In genomic region chr5:134507307-134507706, GRCm38 (mm10) we compare ENCODE assay signal across 8 mouse cellular contexts. TPM values are rescaled to one million over a fixed set of nuclear protein-coding genes. Genes with fewer than 3 reads are reported as not detected.
DNase-seq lines count a peak whose midpoint lies in the region; TF ChIP-seq lines count a peak whose summit lies in the region.

No protein-coding gene starts in this region.

- TF ChIP-seq POLR2A in lung, adult 2 months (IDR thresholded peaks at IDR 0.05; ENCODE audit: borderline replicate concordance, extremely low read depth, low read depth, low read length): no peak

- H3ac ChIP-seq in C2C12 (ENCODE audit: control insufficient read depth, insufficient read length, low read depth): no peak overlapping the region

- TF ChIP-seq CTCF in C2C12 (IDR thresholded peaks at IDR 0.05; ENCODE audit: control insufficient read depth, insufficient read depth, insufficient read length): peak; percentile 75
- TF ChIP-seq CTCF in lung, adult 2 months (IDR thresholded peaks at IDR 0.05; ENCODE audit: insufficient read depth, low read length): peak; percentile 96

- H3K79me2 ChIP-seq in C2C12 (ENCODE audit: control insufficient read depth, insufficient read depth): no peaks in the 10 kb centered on the region

- 17% methylated on average over 10 of the region's 10 CpGs for WGBS in lung, adult 2 months

- H3K27me3 ChIP-seq in C2C12 (ENCODE audit: control insufficient read depth, insufficient read depth, insufficient read length): no peaks in the 10 kb centered on the region

- DNase-seq in WW6 (ENCODE audit: low read depth, low spot score): peak; percentile 47
- DNase-seq in cerebellum, postnatal 36 days: peak; percentile 81 to 86
- peak; percentile 74 for DNase-seq in gastrocnemius, postnatal 10 days
- DNase-seq in kidney, postnatal 14 days: peak; percentile 74
- peak; percentile 70 for DNase-seq in lung, adult 2 months
- peak; percentile 57 for DNase-seq in ovary, postnatal 14 days (ENCODE audit: low spot score)
- peak; percentile 80 for DNase-seq in thymus, postnatal 25 days

- H3K79me3 ChIP-seq in C2C12 (ENCODE audit: low read depth): no peaks in the 10 kb centered on the region

- peaks cover 2% of the 10 kb centered on the region; the same call in 1 of the 2 replicates for H3K4me1 ChIP-seq in lung, adult 2 months (ENCODE audit: control insufficient read depth, insufficient read depth, low read length)

- no peak overlapping the region for H3K4me3 ChIP-seq in C2C12 (ENCODE audit: insufficient read depth, poor library complexity, severe bottlenecking)
- H3K4me3 ChIP-seq in lung, adult 2 months (replicated peaks; ENCODE audit: extremely low read depth, low read depth, low read length): no peak overlapping the region

- H3K36me3 ChIP-seq in C2C12 (ENCODE audit: control insufficient read depth, insufficient read depth): peaks cover 12% of the 10 kb centered on the region

TF ChIP-seq in C2C12, 6 proteins besides CTCF, POLR2A, EP300 and RAD21:
- TF ChIP-seq CEBPB (IDR thresholded peaks at IDR 0.05; ENCODE audit: low read depth): no peak
- no peak for TF ChIP-seq MAX (IDR thresholded peaks at IDR 0.05)
- no peak for TF ChIP-seq USF1 (IDR thresholded peaks at IDR 0.05; ENCODE audit: low read depth)
- no peak for TF ChIP-seq MYOG (IDR thresholded peaks at IDR 0.05; ENCODE audit: control insufficient read depth, extremely low read depth, insufficient read length)
- TF ChIP-seq MYOD1 (IDR thresholded peaks at IDR 0.05; ENCODE audit: control insufficient read depth, insufficient read length, low read depth): no peak
- TF ChIP-seq FOSL1 (IDR thresholded peaks at IDR 0.05; ENCODE audit: insufficient read depth, low read length, poor library complexity, severe bottlenecking): no peak

RNA-seq across cellular contexts. Expression of gene Clip2, which starts 44.9 kb away (rescaled TPM):
- polyA plus RNA-seq in C2C12 (2012; fragmentation: generic; extraction: Trizol): 15.7 TPM
- 10 to 100 TPM; 10.1 to 12.8 TPM for total RNA-seq in gastrocnemius, postnatal 10 days (2021)
- polyA plus RNA-seq in lung, adult 2 months (2012; rRNA removed): 21.9 and 23.0 TPM in 2 replicates

RNA-seq across cellular contexts. Expression of gene Gtf2ird1, which starts 50.8 kb away (rescaled TPM):
- 48.6 TPM for polyA plus RNA-seq in C2C12 (2012; fragmentation: generic; extraction: Trizol)
- 10 to 100 TPM; 19.9 to 29.2 TPM for total RNA-seq in gastrocnemius, postnatal 10 days (2021)
- 16.8 and 23.4 TPM in 2 replicates for polyA plus RNA-seq in lung, adult 2 months (2012; rRNA removed)

RNA-seq across cellular contexts. Expression of gene Syna, which starts 52.7 kb away (rescaled TPM):
- 0.11 TPM for polyA plus RNA-seq in C2C12 (2012; fragmentation: generic; extraction: Trizol)
- total RNA-seq in gastrocnemius, postnatal 10 days (2021): under 1 TPM; 0.14 to 0.16 TPM
- polyA plus RNA-seq in lung, adult 2 months (2012; rRNA removed): 0.14 and 0.24 TPM in 2 replicates
